Mouse (Mus musculus) embryonic facial prominence, embryonic 10.5 days (tissue): ENCODE data around the gene Pepd. TPM values are rescaled to one million over a fixed set of nuclear protein-coding genes. Genes with fewer than 3 reads are reported as not detected.

Source experiments
- DNase-seq: peaks from one replicate; pipeline ENCODE4 v3.0.0-alpha.2; 2017; ENCODE audit warnings: low spot score
- H3K27ac ChIP-seq: fragments of 300-500 bp; sonication (generic); replicated peaks from 2 replicates; pipeline ENCODE4 v1.5.1; 2016; ENCODE audit warnings: mild to moderate bottlenecking
- H3K27me3 ChIP-seq: fragments of 300-500 bp; sonication (generic); replicated peaks from 2 replicates; pipeline ENCODE4 v1.6.1; 2016; ENCODE audit warnings: low read depth, mild to moderate bottlenecking; ENCODE audit not compliant: poor library complexity, severe bottlenecking
- H3K36me3 ChIP-seq: fragments of 300-500 bp; sonication (generic); replicated peaks from 2 replicates; pipeline ENCODE4 v1.6.1; 2016; ENCODE audit warnings: mild to moderate bottlenecking, moderate library complexity
- H3K4me1 ChIP-seq: fragments of 300-500 bp; sonication (generic); 2 replicates; pipeline ENCODE4 v1.6.1; 2016
- H3K4me3 ChIP-seq: fragments of 300-500 bp; sonication (generic); 2 replicates; pipeline ENCODE4 v1.5.1; 2016; ENCODE audit warnings: mild to moderate bottlenecking, moderate library complexity
- H3K9me3 ChIP-seq: fragments of 300-500 bp; sonication (generic); 2 replicates; pipeline ENCODE4 v1.6.1; 2016; ENCODE audit warnings: mild to moderate bottlenecking
- WGBS: fragments of 180-500 bp; shearing (Covaris S2); methylation state at CpG from one replicate; pipeline ENCODE4 v1.1.7; 2016; 5-methylcytosine and 5-hydroxymethylcytosine counted together
- polyA plus RNA-seq: library from polyadenylated mRNA; unstranded; fragments of >200 nt; fragmentation: Nextera tagmentation; extraction: Ambion mirVana; gene quantifications from 2 replicates; pipeline ENCODE4 v1.2.1, GENCODE M21; 2016

Gene Pepd
- polyA plus RNA-seq, 1 experiment from 2014 or later = 77.1 TPM

- H3K4me1 ChIP-seq = peaks cover 25% of the 10 kb centered on the region
- no peak overlapping the region for H3K4me3 ChIP-seq
- no peaks in the 10 kb centered on the region for H3K27me3 ChIP-seq
- H3K27ac ChIP-seq = no peak overlapping the region
- no peaks in the 10 kb centered on the region for H3K9me3 ChIP-seq
- DNase-seq = no peak
- WGBS = 93% methylated on average over 9 of the region's 9 CpGs
- peaks cover 90% of the 10 kb centered on the region for H3K36me3 ChIP-seq
These were observed 128.2 kb downstream of the Pepd start for GRCm38 (mm10) chr7:35040176-35040972.

GRCm38 (mm10) chr7:35041286-35042208, 129.4 kb downstream of the Pepd start:
- H3K9me3 ChIP-seq = no peaks in the 10 kb centered on the region
- H3K4me3 ChIP-seq = no peak overlapping the region
- H3K4me1 ChIP-seq = peaks cover 19% of the 10 kb centered on the region
- H3K36me3 ChIP-seq = peaks cover 90% of the 10 kb centered on the region
- no peak for DNase-seq
- 0 out of 2 replicates have a peak overlapping the region, but pooled peaks have one; percentile 35 for H3K27ac ChIP-seq
- no peaks in the 10 kb centered on the region for H3K27me3 ChIP-seq
- 78% methylated on average over 2 of the region's 2 CpGs for WGBS

GRCm38 (mm10) chr7:35042209-35042554, 130.0 kb downstream of the Pepd start:
- no peaks in the 10 kb centered on the region for H3K27me3 ChIP-seq
- H3K27ac ChIP-seq = 0 out of 2 replicates have a peak overlapping the region, but pooled peaks have one; percentile 8
- DNase-seq = no peak
- peaks cover 92% of the 10 kb centered on the region for H3K36me3 ChIP-seq
- H3K4me3 ChIP-seq = no peak overlapping the region
- H3K4me1 ChIP-seq = peaks cover 18% of the 10 kb centered on the region
- no peaks in the 10 kb centered on the region for H3K9me3 ChIP-seq

GRCm38 (mm10) chr7:35042759-35043217, 130.6 kb downstream of the Pepd start:
- 48% methylated on average over 5 of the region's 5 CpGs for WGBS
- H3K27me3 ChIP-seq = no peaks in the 10 kb centered on the region
- H3K36me3 ChIP-seq = peaks cover 92% of the 10 kb centered on the region
- H3K4me1 ChIP-seq = peaks cover 18% of the 10 kb centered on the region
- 0 out of 2 replicates have a peak overlapping the region, but pooled peaks have one; percentile 8 for H3K27ac ChIP-seq
- peak; percentile 63 for DNase-seq
- no peaks in the 10 kb centered on the region for H3K9me3 ChIP-seq
- H3K4me3 ChIP-seq = no peak overlapping the region

GRCm38 (mm10) chr7:35043266-35043817, 131.2 kb downstream of the Pepd start:
- Histone ChIP-seq H3K36me3 (peaks cover 91% of the 10 kb centered on the region), H3K27me3 (no peaks in the 10 kb centered on the region)
- WGBS = 94% methylated on average over 10 of the region's 10 CpGs

GRCm38 (mm10) chr7:35044719-35045118, 132.5 kb downstream of the Pepd start:
- peaks cover 18% of the 10 kb centered on the region for H3K4me1 ChIP-seq
- peaks cover 96% of the 10 kb centered on the region for H3K36me3 ChIP-seq
- no peak overlapping the region for H3K4me3 ChIP-seq
- H3K27ac ChIP-seq = no peak overlapping the region
- no peaks in the 10 kb centered on the region for H3K27me3 ChIP-seq
- no peaks in the 10 kb centered on the region for H3K9me3 ChIP-seq
- DNase-seq = no peak
- 96% methylated on average over 2 of the region's 2 CpGs for WGBS

More at GRCm38 (mm10) chr7:35043266-35043817, 131.2 kb downstream of the Pepd start:
- Histone ChIP-seq H3K4me1 (peaks cover 18% of the 10 kb centered on the region), H3K9me3 (no peaks in the 10 kb centered on the region), H3K4me3 (no peak overlapping the region), H3K27ac (no peak overlapping the region)
- DNase-seq = no peak

GRCm38 (mm10) chr7:35046091-35046490, 133.9 kb downstream of the Pepd start:
- Histone ChIP-seq H3K4me3 (no peak overlapping the region), H3K27me3 (no peaks in the 10 kb centered on the region), H3K27ac (no peak overlapping the region), H3K4me1 (peaks cover 18% of the 10 kb centered on the region), H3K9me3 (no peaks in the 10 kb centered on the region), H3K36me3 (peaks cover 96% of the 10 kb centered on the region)
- DNase-seq = no peak
- WGBS = 94% methylated on average over 4 of the region's 4 CpGs

- WGBS = 94% methylated on average over 12 of the region's 12 CpGs
- no peaks in the 10 kb centered on the region for H3K27me3 ChIP-seq
- H3K4me1 ChIP-seq = peaks cover 18% of the 10 kb centered on the region
- no peaks in the 10 kb centered on the region for H3K9me3 ChIP-seq
- no peak overlapping the region for H3K4me3 ChIP-seq
- DNase-seq = no peak
- H3K36me3 ChIP-seq = peaks cover 62% of the 10 kb centered on the region
- no peak overlapping the region for H3K27ac ChIP-seq
These were observed 138.4 kb downstream of the Pepd start for GRCm38 (mm10) chr7:35050540-35050939.

- 93% methylated on average over 3 of the region's 3 CpGs for WGBS
These were observed 141.0 kb downstream of the Pepd start for GRCm38 (mm10) chr7:35053161-35053560.

GRCm38 (mm10) chr7:35054286-35054685, 142.1 kb downstream of the Pepd start:
- Histone ChIP-seq H3K36me3 (peaks cover 27% of the 10 kb centered on the region), H3K4me1 (peaks cover 26% of the 10 kb centered on the region), H3K4me3 (no peak overlapping the region), H3K27me3 (no peaks in the 10 kb centered on the region), H3K9me3 (no peaks in the 10 kb centered on the region), H3K27ac (no peak overlapping the region)
- no peak for DNase-seq
- 92% methylated on average over 1 of the region's 1 CpGs for WGBS

More at GRCm38 (mm10) chr7:35053161-35053560, 141.0 kb downstream of the Pepd start:
- H3K4me1 ChIP-seq = peaks cover 26% of the 10 kb centered on the region
- no peaks in the 10 kb centered on the region for H3K9me3 ChIP-seq
- no peak overlapping the region for H3K27ac ChIP-seq
- no peak overlapping the region for H3K4me3 ChIP-seq
- DNase-seq = no peak
- no peaks in the 10 kb centered on the region for H3K27me3 ChIP-seq
- peaks cover 37% of the 10 kb centered on the region for H3K36me3 ChIP-seq

- Histone ChIP-seq H3K27ac (peak overlapping the region; percentile 97), H3K4me3 (peak overlapping the region; percentile 97), H3K9me3 (no peaks in the 10 kb centered on the region; the same call in 1 of the 2 replicates), H3K27me3 (no peaks in the 10 kb centered on the region), H3K4me1 (peaks cover 26% of the 10 kb centered on the region), H3K36me3 (peaks cover 19% of the 10 kb centered on the region)
- DNase-seq = no peak
- WGBS = 59% methylated on average over 2 of the region's 2 CpGs
These were observed 142.9 kb downstream of the Pepd start for GRCm38 (mm10) chr7:35054977-35055618.
